Mouse (Mus musculus) cerebellum, adult 2 months (tissue): Measurements from ENCODE around the gene Slc8a1.

Experiments
- CTCF ChIP-seq: fragments of 200-500 bp; IDR thresholded peaks from 2 replicates; pipeline ENCODE4 v1.5.1; 2011; ENCODE audit warnings: low read depth, mild to moderate bottlenecking, control low read depth, low read length, moderate library complexity, borderline replicate concordance; ENCODE audit not compliant: insufficient read depth
- POLR2A ChIP-seq: fragments of 200-500 bp; IDR thresholded peaks from 2 replicates; pipeline ENCODE4 v1.6.1; 2011; ENCODE audit warnings: low read length, control low read depth, borderline replicate concordance; ENCODE audit not compliant: insufficient read depth

- TF ChIP-seq POLR2A (no peak), CTCF (no peak)
Measured at GRCm38 (mm10) chr17:81441463-81441862, 296.7 kb downstream of the Slc8a1 start, which contains the start of gene Gm11096.
